Mouse (Mus musculus): ENCODE results near the gene Plod1.

The Plod1 gene

GRCm38 (mm10) chr4:147936331-147936954 is at the start of gene Plod1:
Gene Plod1, minus strand, starts transcription at chr4:147936767.
- peak; percentile 89 for DNase-seq (ENCODE audit: low spot score)

- peak; percentile 49 for DNase-seq (ENCODE audit: low spot score)
Observed at GRCm38 (mm10) chr4:147985205-147986132, 48.9 kb upstream of the Plod1 start, which contains the start of gene Nppb. Gene Nppb, plus strand, starts transcription at chr4:147985788.

GRCm38 (mm10) chr4:147979441-147979860 is 42.9 kb upstream of the Plod1 start:
- no peak for DNase-seq (ENCODE audit: low spot score)

GRCm38 (mm10) chr4:147978391-147978790 is 41.8 kb upstream of the Plod1 start:
- DNase-seq (ENCODE audit: low spot score): no peak

- DNase-seq (ENCODE audit: low spot score): no peak
Observed at GRCm38 (mm10) chr4:147977726-147978125, 41.2 kb upstream of the Plod1 start.

- DNase-seq (ENCODE audit: low spot score): no peak
Observed at GRCm38 (mm10) chr4:147976237-147976636, 39.7 kb upstream of the Plod1 start.

GRCm38 (mm10) chr4:147969337-147969736 is 32.8 kb upstream of the Plod1 start:
- DNase-seq (ENCODE audit: low spot score): no peak

GRCm38 (mm10) chr4:147968816-147969215 is 32.2 kb upstream of the Plod1 start:
- no peak for DNase-seq (ENCODE audit: low spot score)

GRCm38 (mm10) chr4:147965712-147966111 is 29.1 kb upstream of the Plod1 start:
- DNase-seq (ENCODE audit: low spot score): no peak

- no peak for DNase-seq (ENCODE audit: low spot score)
Observed at GRCm38 (mm10) chr4:147963623-147964022, 27.1 kb upstream of the Plod1 start.

GRCm38 (mm10) chr4:147962781-147963180 is 26.2 kb upstream of the Plod1 start:
- DNase-seq (ENCODE audit: low spot score): no peak

GRCm38 (mm10) chr4:147959881-147960831 is 23.6 kb upstream of the Plod1 start:
- peak; percentile 38 for DNase-seq (ENCODE audit: low spot score)

- no peak for DNase-seq (ENCODE audit: low spot score)
Observed at GRCm38 (mm10) chr4:147957141-147957540, 20.6 kb upstream of the Plod1 start.

GRCm38 (mm10) chr4:147953590-147953989 is 17.0 kb upstream of the Plod1 start:
- no peak for DNase-seq (ENCODE audit: low spot score)

- DNase-seq (ENCODE audit: low spot score): no peak
Observed at GRCm38 (mm10) chr4:147947511-147947910, 10.9 kb upstream of the Plod1 start.

- DNase-seq (ENCODE audit: low spot score): no peak
Observed at GRCm38 (mm10) chr4:147943005-147943404, 6.4 kb upstream of the Plod1 start.

GRCm38 (mm10) chr4:147941045-147942020 is 4.8 kb upstream of the Plod1 start:
- no peak for DNase-seq (ENCODE audit: low spot score)

GRCm38 (mm10) chr4:147940576-147941044 is 4.0 kb upstream of the Plod1 start, which contains the start of gene 2510039O18Rik:
Gene 2510039O18Rik, plus strand, starts transcription at chr4:147940895.
- DNase-seq (ENCODE audit: low spot score): peak; percentile 84

- DNase-seq (ENCODE audit: low spot score): no peak
Observed at GRCm38 (mm10) chr4:147940111-147940510, 3.5 kb upstream of the Plod1 start.
